Mouse (Mus musculus) liver, adult 2 months (tissue): Measurements from ENCODE around the gene Ciita. TPM values are rescaled to one million over a fixed set of nuclear protein-coding genes. Genes with fewer than 3 reads are reported as not detected.

Experiments
- DNase-seq: peaks from one replicate; pipeline ENCODE4 v3.0.0-alpha.2; 2011; ENCODE audit warnings: low read depth, low spot score; ENCODE audit errors: extremely low read depth
- H3K27ac ChIP-seq: fragments of 200-500 bp; replicated peaks from 2 replicates; pipeline ENCODE4 v1.5.1; 2012; ENCODE audit warnings: low read depth, mild to moderate bottlenecking, control low read depth, inconsistent platforms, low read length; ENCODE audit not compliant: insufficient read depth
- H3K27me3 ChIP-seq: fragments of 200-500 bp; 2 replicates; pipeline ENCODE4 v1.6.1; 2012; ENCODE audit warnings: mild to moderate bottlenecking, moderate library complexity, low read length, inconsistent platforms; ENCODE audit not compliant: control insufficient read depth, insufficient read depth
- H3K36me3 ChIP-seq: fragments of 200-500 bp; 2 replicates; pipeline ENCODE4 v1.6.1; 2012; ENCODE audit warnings: low read length, inconsistent platforms; ENCODE audit not compliant: control insufficient read depth, insufficient read depth
- H3K4me1 ChIP-seq: fragments of 200-500 bp; 2 replicates; pipeline ENCODE4 v1.6.1; 2011; ENCODE audit warnings: low read length; ENCODE audit not compliant: control insufficient read depth, insufficient read depth
- H3K4me3 ChIP-seq: fragments of 200-500 bp; 2 replicates; pipeline ENCODE4 v1.5.1; 2011; ENCODE audit warnings: low read depth, mild to moderate bottlenecking, control low read depth, low read length, moderate library complexity; ENCODE audit not compliant: insufficient read depth
- H3K79me2 ChIP-seq: fragments of 200-500 bp; 2 replicates; pipeline ENCODE4 v1.6.1; 2012; ENCODE audit warnings: inconsistent platforms, mild to moderate bottlenecking, low read length, moderate library complexity; ENCODE audit not compliant: control insufficient read depth, insufficient read depth
- H3K9ac ChIP-seq: fragments of 200-500 bp; 2 replicates; pipeline ENCODE4 v1.6.1; 2012; ENCODE audit warnings: low read depth, mild to moderate bottlenecking, control low read depth, inconsistent platforms, low read length
- CTCF ChIP-seq: fragments of 200-500 bp; IDR thresholded peaks from 2 replicates; pipeline ENCODE4 v1.5.1; 2011; ENCODE audit warnings: low read depth, low read length, control low read depth
- POLR2A ChIP-seq: fragments of 200-500 bp; IDR thresholded peaks from 2 replicates; pipeline ENCODE4 v1.6.1; 2011; ENCODE audit warnings: low read length, control low read depth; ENCODE audit not compliant: insufficient read depth; ENCODE audit errors: extremely low read depth
- WGBS: fragments of 180-500 bp; shearing (Covaris S2); methylation state at CpG from one replicate; pipeline ENCODE4 v1.1.7; 2018; 5-methylcytosine and 5-hydroxymethylcytosine counted together
- polyA plus RNA-seq: library from polyadenylated mRNA; depleted of rRNA; stranded (reverse); fragments of >200 nt; gene quantifications from 2 replicates; pipeline ENCODE4 v1.2.3, GENCODE M21; 2012; rRNA removed
- total RNA-seq: library from RNA; depleted of rRNA; stranded (reverse); fragments of >200 nt; gene quantifications from 2 replicates; pipeline ENCODE4 v1.2.3, GENCODE M21; 2014; rRNA removed

Gene Ciita
- total and polyA plus RNA-seq, 2 experiments = 1.0 to 1.1 TPM

GRCm38 (mm10) chr16:10570708-10571107, 90.8 kb downstream of the Ciita start:
- no peak for DNase-seq
- TF ChIP-seq CTCF (no peak), POLR2A (no peak)
- 97% methylated on average over 1 of the region's 1 CpGs for WGBS

GRCm38 (mm10) chr16:10571820-10572219, 92.0 kb downstream of the Ciita start:
- no peak for DNase-seq
- no peak for TF ChIP-seq POLR2A
- TF ChIP-seq CTCF = peak; percentile 52
- Histone ChIP-seq H3K9ac (no peak overlapping the region), H3K4me3 (no peak overlapping the region), H3K27ac (no peak overlapping the region), H3K36me3 (peaks cover 20% of the 10 kb centered on the region), H3K79me2 (no peaks in the 10 kb centered on the region), H3K4me1 (peaks cover 8% of the 10 kb centered on the region), H3K27me3 (no peaks in the 10 kb centered on the region)
- WGBS = 82% methylated on average over 2 of the region's 2 CpGs

More at GRCm38 (mm10) chr16:10570708-10571107, 90.8 kb downstream of the Ciita start:
- H3K4me3 ChIP-seq = no peak overlapping the region
- no peak overlapping the region for H3K27ac ChIP-seq
- peaks cover 20% of the 10 kb centered on the region for H3K36me3 ChIP-seq
- H3K4me1 ChIP-seq = peaks cover 4% of the 10 kb centered on the region
- H3K9ac ChIP-seq = no peak overlapping the region
- H3K27me3 ChIP-seq = no peaks in the 10 kb centered on the region
- no peaks in the 10 kb centered on the region for H3K79me2 ChIP-seq

- Histone ChIP-seq H3K4me3 (no peak overlapping the region), H3K9ac (no peak overlapping the region), H3K79me2 (no peaks in the 10 kb centered on the region), H3K36me3 (peaks cover 34% of the 10 kb centered on the region), H3K4me1 (peaks cover 8% of the 10 kb centered on the region), H3K27me3 (no peaks in the 10 kb centered on the region), H3K27ac (no peak overlapping the region)
- DNase-seq = no peak
- 88% methylated on average over 2 of the region's 2 CpGs for WGBS
- TF ChIP-seq CTCF (no peak), POLR2A (no peak)
These were observed 95.1 kb downstream of the Ciita start for GRCm38 (mm10) chr16:10574936-10575335.

- DNase-seq = peak; percentile 77
- Histone ChIP-seq H3K79me2 (no peaks in the 10 kb centered on the region), H3K27ac (peak overlapping the region; percentile 7; the same call in 1 of the 2 replicates), H3K27me3 (no peaks in the 10 kb centered on the region), H3K9ac (no peak overlapping the region), H3K4me3 (no peak overlapping the region), H3K4me1 (peaks cover 8% of the 10 kb centered on the region), H3K36me3 (peaks cover 40% of the 10 kb centered on the region)
- TF ChIP-seq POLR2A = no peak
- no peak for TF ChIP-seq CTCF
- 46% methylated on average over 4 of the region's 4 CpGs for WGBS
These were observed 96.1 kb downstream of the Ciita start for GRCm38 (mm10) chr16:10575915-10576314.

GRCm38 (mm10) chr16:10577548-10577947, 97.7 kb downstream of the Ciita start:
- H3K27me3 ChIP-seq = no peaks in the 10 kb centered on the region
- DNase-seq = no peak
- H3K27ac ChIP-seq = no peak overlapping the region
- H3K9ac ChIP-seq = no peak overlapping the region
- WGBS = 76% methylated on average over 5 of the region's 5 CpGs
- H3K4me3 ChIP-seq = no peak overlapping the region
- peaks cover 41% of the 10 kb centered on the region for H3K36me3 ChIP-seq
- H3K79me2 ChIP-seq = no peaks in the 10 kb centered on the region
- peaks cover 8% of the 10 kb centered on the region for H3K4me1 ChIP-seq
- TF ChIP-seq POLR2A (no peak), CTCF (no peak)

Other genes with a start within 250 kb of the Ciita start
- 5.7 and 10.7 TPM in 2 replicates for gene Emp2, start 166.1 kb upstream of the Ciita start, total RNA-seq
- gene Emp2, start 166.1 kb upstream of the Ciita start, polyA plus RNA-seq = 7.2 and 14.1 TPM in 2 replicates
- 0.09 TPM in 1 of 2 replicates, not detected in the other for gene Tekt5, start 84.6 kb upstream of the Ciita start, total RNA-seq
- gene Tekt5, start 84.6 kb upstream of the Ciita start, polyA plus RNA-seq = 0.07 and 0.12 TPM in 2 replicates
- 16.4 and 19.4 TPM in 2 replicates for gene Nubp1, start 68.1 kb upstream of the Ciita start, total RNA-seq
- gene Nubp1, start 68.1 kb upstream of the Ciita start, polyA plus RNA-seq = 20.0 and 24.5 TPM in 2 replicates
- 0.37 and 0.40 TPM in 2 replicates for gene Tvp23a, start 32.7 kb upstream of the Ciita start, total RNA-seq
- 0.05 and 0.24 TPM in 2 replicates for gene Tvp23a, start 32.7 kb upstream of the Ciita start, polyA plus RNA-seq
- 8.9 and 12.3 TPM in 2 replicates for gene Dexi, start 63.0 kb downstream of the Ciita start, total RNA-seq
- gene Dexi, start 63.0 kb downstream of the Ciita start, polyA plus RNA-seq = 70.0 and 99.8 TPM in 2 replicates
- 11.6 and 13.4 TPM in 2 replicates for gene Clec16a, start 65.3 kb downstream of the Ciita start, total RNA-seq
- 8.5 and 9.8 TPM in 2 replicates for gene Clec16a, start 65.3 kb downstream of the Ciita start, polyA plus RNA-seq